In the genomic region with DNA sequence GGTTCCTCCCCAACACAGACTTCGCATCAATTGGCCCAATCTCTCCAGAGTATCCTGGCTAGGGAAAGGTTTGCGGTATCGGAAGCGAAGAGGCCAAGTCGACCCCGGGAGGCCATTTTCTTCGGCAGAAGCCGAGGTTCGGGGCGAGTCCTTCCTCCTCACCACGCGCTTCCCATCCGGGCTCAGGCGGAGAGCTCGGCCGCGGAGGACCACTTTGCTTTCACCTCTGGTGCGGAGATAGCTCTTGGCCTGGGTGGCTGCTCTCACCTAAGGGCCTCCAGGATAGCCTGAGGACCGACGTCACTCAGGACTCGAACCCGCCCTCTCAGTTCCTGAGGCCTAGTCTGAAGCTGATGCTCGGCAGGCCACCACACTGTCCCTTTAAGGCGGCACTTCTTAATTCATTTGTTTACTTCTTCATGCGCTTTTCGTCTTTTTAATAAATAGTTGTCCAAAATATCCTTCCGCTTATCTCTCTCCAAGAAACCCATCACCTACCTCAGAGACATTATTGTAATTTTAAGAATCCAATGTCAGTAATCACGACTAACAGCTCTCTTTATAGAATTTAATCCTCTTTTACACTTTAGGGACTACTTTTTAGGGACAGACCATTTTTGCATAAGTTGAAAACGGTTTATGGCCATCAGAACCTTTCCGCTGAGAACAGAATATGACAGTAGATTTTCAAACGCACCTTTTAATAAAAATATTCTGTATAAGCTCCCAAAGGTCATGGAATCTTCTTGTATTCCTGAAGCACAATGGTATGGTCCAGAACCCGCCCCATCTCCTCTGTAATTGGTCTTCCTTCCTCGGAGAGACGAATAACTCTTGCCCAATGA, we compare ENCODE assay signal across 8 mouse cellular contexts. TPM values are rescaled to one million over a fixed set of nuclear protein-coding genes. Genes with fewer than 3 reads are reported as not detected.
DNase-seq lines count a peak whose midpoint lies in the region; ATAC-seq and TF ChIP-seq lines count a peak whose summit lies in the region.

No protein-coding gene starts in this region.

- H3K9ac ChIP-seq in hindbrain, embryonic 14.5 days = peak overlapping the region; percentile 79

- peak overlapping the region; percentile 87 for H3K4me2 ChIP-seq in hindbrain, embryonic 14.5 days (replicated peaks)

- peaks cover 29% of the 10 kb centered on the region; the same call in 1 of the 2 replicates for H3K79me2 ChIP-seq in macrophage (ENCODE audit: inconsistent target)

- H3K36me3 ChIP-seq in hindbrain, embryonic 14.5 days (replicated peaks; ENCODE audit: control insufficient read depth, insufficient read depth) = no peaks in the 10 kb centered on the region
- H3K36me3 ChIP-seq in macrophage (ENCODE audit: inconsistent target) = no peaks in the 10 kb centered on the region

- intact Hi-C loops in left cerebral cortex, adult 2 months (cut with DNase I) = loop anchor here (1.0 to 5.0 kb wide), 2 partner anchors 17 to 212 kb away; partner anchors contain the start of gene Hexim2

- ATAC-seq in hindbrain, embryonic 14.5 days (ENCODE audit: low FRiP score) = peak; percentile 72

- H3K27ac ChIP-seq in hindbrain, embryonic 14.5 days = peak overlapping the region; percentile 92
- peak overlapping the region; percentile 98 for H3K27ac ChIP-seq in left cerebral cortex, adult 2 months
- H3K27ac ChIP-seq in macrophage = peak overlapping the region; percentile 95

- H3K9me3 ChIP-seq in hindbrain, embryonic 14.5 days (ENCODE audit: control insufficient read depth, low read length) = no peaks in the 10 kb centered on the region

- H3K4me3 ChIP-seq in hindbrain, embryonic 14.5 days (replicated peaks; ENCODE audit: low read length) = peak overlapping the region; percentile 51
- peak overlapping the region; percentile 51 for H3K4me3 ChIP-seq in left cerebral cortex, adult 2 months
- H3K4me3 ChIP-seq in macrophage (ENCODE audit: inconsistent target) = peak overlapping the region; percentile 80

- peak; percentile 80 for DNase-seq in T-cell, adult 2 months (ENCODE audit: low spot score)
- peak; percentile 87 to 89 for DNase-seq in cerebellum, postnatal 25 days
- peak; percentile 68 to 69 for DNase-seq in frontal cortex, postnatal 25 days (ENCODE audit: low spot score in 2 of 2)
- peak; percentile 85 for DNase-seq in hindbrain, embryonic 14.5 days (ENCODE audit: low spot score)
- DNase-seq in left cerebral cortex, adult 2 months (ENCODE audit: extremely low spot score in 1 of 2, low spot score in 2 of 2) = peak; percentile 73 to 77
- DNase-seq in right cerebral cortex, postnatal 10 days (ENCODE audit: low spot score in 2 of 2) = peak; percentile 88 to 91
- peak; percentile 71 to 78 for DNase-seq in urinary bladder, postnatal 4 days (ENCODE audit: low spot score in 2 of 2)

- TF ChIP-seq CTCF in left cerebral cortex, adult 2 months (IDR thresholded peaks at IDR 0.05) = no peak

- under 1% methylated on average over 34 of the region's 34 CpGs for WGBS in hindbrain, embryonic 14.5 days
- WGBS in macrophage (ENCODE audit: missing documents) = 1% methylated on average over 34 of the region's 34 CpGs

- H3K4me1 ChIP-seq in hindbrain, embryonic 14.5 days (replicated peaks; ENCODE audit: control insufficient read depth, insufficient read depth, low read length) = peaks cover 29% of the 10 kb centered on the region

- H3K27me3 ChIP-seq in hindbrain, embryonic 14.5 days (ENCODE audit: control insufficient read depth, insufficient read depth, low read length) = peaks cover 34% of the 10 kb centered on the region

RNA-seq across cellular contexts. Expression of gene Hexim1, which starts 0.6 kb away (rescaled TPM):
- 5.3 and 5.6 TPM in 2 replicates for polyA plus RNA-seq in hindbrain, embryonic 14.5 days (2014; fragmentation: Nextera tagmentation; extraction: Ambion mirVana)
- total RNA-seq in left cerebral cortex, adult 2 months (2021) = 10 to 100 TPM; 49.6 to 50.0 TPM
- total RNA-seq in macrophage (2018; cell fraction: chromatin; rRNA removed) = 10 to 100 TPM in 22 of 26 experiments, 1 to 10 TPM in 4; 5.4 to 44.3 (median 19.7) TPM
- 10 to 100 TPM; 18.2 to 47.9 (median 36.2) TPM for total RNA-seq in macrophage (2018; cell fraction: cytosol; rRNA removed)
- 10 to 100 TPM; 13.7 to 81.3 (median 44.7) TPM for total RNA-seq in macrophage (2018; cell fraction: nucleus; rRNA removed)
- 18.5 to 31.2 TPM (median 23.4 TPM) in 3 replicates for polyA plus RNA-seq in macrophage (2018)

RNA-seq across cellular contexts. Expression of gene Acbd4, which starts 13.9 kb away (rescaled TPM):
- 8.3 and 10.6 TPM in 2 replicates for polyA plus RNA-seq in hindbrain, embryonic 14.5 days (2014; fragmentation: Nextera tagmentation; extraction: Ambion mirVana)
- total RNA-seq in left cerebral cortex, adult 2 months (2021) = 10 to 100 TPM; 72.3 to 88.2 TPM
- 10 to 100 TPM in 19 of 26 experiments, 1 to 10 TPM in 7; 5.0 to 35.6 (median 19.3) TPM for total RNA-seq in macrophage (2018; cell fraction: chromatin; rRNA removed)
- total RNA-seq in macrophage (2018; cell fraction: cytosol; rRNA removed) = 10 to 100 TPM in 21 of 26 experiments, 1 to 10 TPM in 5; 6.8 to 26.2 (median 14.3) TPM
- total RNA-seq in macrophage (2018; cell fraction: nucleus; rRNA removed) = 10 to 100 TPM in 15 of 26 experiments, 1 to 10 TPM in 11; 4.3 to 28.6 (median 11.3) TPM
- 8.8 to 14.0 TPM (median 10.0 TPM) in 3 replicates for polyA plus RNA-seq in macrophage (2018)

RNA-seq across cellular contexts. Expression of gene Plcd3, which starts 13.9 kb away (rescaled TPM):
- 1.7 and 1.9 TPM in 2 replicates for polyA plus RNA-seq in hindbrain, embryonic 14.5 days (2014; fragmentation: Nextera tagmentation; extraction: Ambion mirVana)
- total RNA-seq in left cerebral cortex, adult 2 months (2021) = 10 to 100 TPM; 16.5 to 19.0 TPM
- 1 to 10 TPM in 2 of 26 experiments, under 1 TPM in 12, not detected in 12; 0.24 to 2.5 (median 0.41) TPM for total RNA-seq in macrophage (2018; cell fraction: chromatin; rRNA removed)
- under 1 TPM in 15 of 26 experiments, not detected in 11; 0.04 to 0.25 (median 0.09) TPM for total RNA-seq in macrophage (2018; cell fraction: cytosol; rRNA removed)
- total RNA-seq in macrophage (2018; cell fraction: nucleus; rRNA removed) = 1 to 10 TPM in 1 of 26 experiments, under 1 TPM in 6, not detected in 19; 0.12 to 1.1 (median 0.25) TPM
- 0.07 to 0.21 TPM in 2 of 3 replicates, not detected in the other for polyA plus RNA-seq in macrophage (2018)

RNA-seq across cellular contexts. Expression of gene Hexim2, which starts 16.8 kb away (rescaled TPM):
- polyA plus RNA-seq in hindbrain, embryonic 14.5 days (2014; fragmentation: Nextera tagmentation; extraction: Ambion mirVana) = 20.9 and 24.2 TPM in 2 replicates
- 10 to 100 TPM; 14.0 to 14.1 TPM for total RNA-seq in left cerebral cortex, adult 2 months (2021)
- 10 to 100 TPM in 1 of 26 experiments, 1 to 10 TPM in 25; 2.1 to 11.1 (median 5.4) TPM for total RNA-seq in macrophage (2018; cell fraction: chromatin; rRNA removed)
- total RNA-seq in macrophage (2018; cell fraction: cytosol; rRNA removed) = 1 to 10 TPM in 24 of 26 experiments, under 1 TPM in 2; 0.91 to 4.9 (median 2.6) TPM
- 10 to 100 TPM in 5 of 26 experiments, 1 to 10 TPM in 21; 1.2 to 16.7 (median 6.2) TPM for total RNA-seq in macrophage (2018; cell fraction: nucleus; rRNA removed)
- 0.98 to 2.8 TPM (median 2.6 TPM) in 3 replicates for polyA plus RNA-seq in macrophage (2018)

RNA-seq across cellular contexts. Expression of gene Fmnl1, which starts 55.5 kb away (rescaled TPM):
- 6.1 and 8.0 TPM in 2 replicates for polyA plus RNA-seq in hindbrain, embryonic 14.5 days (2014; fragmentation: Nextera tagmentation; extraction: Ambion mirVana)
- total RNA-seq in left cerebral cortex, adult 2 months (2021) = 100 to 1,000 TPM; 186 to 209 TPM
- total RNA-seq in macrophage (2018; cell fraction: chromatin; rRNA removed) = 100 to 1,000 TPM in 1 of 26 experiments, 10 to 100 TPM in 24, 1 to 10 TPM in 1; 9.8 to 105 (median 44.4) TPM
- 10 to 100 TPM; 21.5 to 40.9 (median 34.6) TPM for total RNA-seq in macrophage (2018; cell fraction: cytosol; rRNA removed)
- 10 to 100 TPM; 15.9 to 81.3 (median 30.8) TPM for total RNA-seq in macrophage (2018; cell fraction: nucleus; rRNA removed)
- 29.0 to 47.4 TPM (median 29.5 TPM) in 3 replicates for polyA plus RNA-seq in macrophage (2018)

Comparison
In these comparisons a context has a peak if more than half of its experiments do, and no peak if none do; other contexts are left out.
1. Peak in every context shown above with its lines: DNase-seq, ATAC-seq, H3K4me3 ChIP-seq and H3K27ac ChIP-seq.